Mouse (Mus musculus): ENCODE measurements around the gene Slc17a7.
"Not testable (repeated sequence)": the region's sequence is repeated elsewhere in the genome, so short reads cannot be mapped to it uniquely, and the experiment has no call there.

The Slc17a7 gene

GRCm38 (mm10) chr7:45163735-45164490 is at the start of gene Slc17a7:
Slc17a7 (plus strand) TSS chr7:45163949.
- DNase-seq (ENCODE audit: low spot score in 2 of 2), result no peak

- DNase-seq (ENCODE audit: low spot score in 2 of 2), result no peak
These were observed 46.2 kb upstream of the Slc17a7 start for GRCm38 (mm10) chr7:45117566-45117965.

- DNase-seq (ENCODE audit: low spot score in 2 of 2), result no peak
These were observed 45.4 kb upstream of the Slc17a7 start for GRCm38 (mm10) chr7:45118336-45118735.

GRCm38 (mm10) chr7:45119780-45120709 is 43.7 kb upstream of the Slc17a7 start:
- no peak for DNase-seq (ENCODE audit: low spot score in 2 of 2)

GRCm38 (mm10) chr7:45121404-45121803 is 42.3 kb upstream of the Slc17a7 start:
- DNase-seq (ENCODE audit: low spot score in 2 of 2), result no peak

GRCm38 (mm10) chr7:45121966-45122365 is 41.8 kb upstream of the Slc17a7 start:
- DNase-seq (ENCODE audit: low spot score in 2 of 2), result no peak

- DNase-seq (ENCODE audit: low spot score in 2 of 2), result no peak
These were observed 41.1 kb upstream of the Slc17a7 start for GRCm38 (mm10) chr7:45122561-45123185.

- DNase-seq (ENCODE audit: low spot score in 2 of 2), result no peak
These were observed 40.6 kb upstream of the Slc17a7 start for GRCm38 (mm10) chr7:45123186-45123570.

GRCm38 (mm10) chr7:45124224-45125143 is 39.3 kb upstream of the Slc17a7 start, which contains the start of gene Rps11:
Rps11 (minus strand) TSS chr7:45124439.
- peak; percentile 98 to 99 for DNase-seq (ENCODE audit: low spot score in 2 of 2)

- no peak for DNase-seq (ENCODE audit: low spot score in 2 of 2)
These were observed 38.6 kb upstream of the Slc17a7 start for GRCm38 (mm10) chr7:45125144-45125600.

- DNase-seq (ENCODE audit: low spot score in 2 of 2), result not testable (repeated sequence)
These were observed 38.1 kb upstream of the Slc17a7 start for GRCm38 (mm10) chr7:45125649-45126048.

GRCm38 (mm10) chr7:45126147-45126843 is 37.5 kb upstream of the Slc17a7 start:
- no peak for DNase-seq (ENCODE audit: low spot score in 2 of 2)

GRCm38 (mm10) chr7:45126844-45127699 is 36.7 kb upstream of the Slc17a7 start:
- no peak for DNase-seq (ENCODE audit: low spot score in 2 of 2)

GRCm38 (mm10) chr7:45127700-45128224 is 36.0 kb upstream of the Slc17a7 start:
- no peak for DNase-seq (ENCODE audit: low spot score in 2 of 2)

- DNase-seq (ENCODE audit: low spot score in 2 of 2), result peak; percentile 99 to 100
These were observed 35.0 kb upstream of the Slc17a7 start, which contains the start of gene Rpl13a for GRCm38 (mm10) chr7:45128624-45129246. Rpl13a (minus strand) TSS chr7:45128761.

GRCm38 (mm10) chr7:45129318-45129717 is 34.4 kb upstream of the Slc17a7 start:
- no peak for DNase-seq (ENCODE audit: low spot score in 2 of 2)

- DNase-seq (ENCODE audit: low spot score in 2 of 2), result no peak
These were observed 33.8 kb upstream of the Slc17a7 start for GRCm38 (mm10) chr7:45129776-45130512.

GRCm38 (mm10) chr7:45131850-45132249 is 31.9 kb upstream of the Slc17a7 start:
- DNase-seq (ENCODE audit: low spot score in 2 of 2), result no peak
